Mouse (Mus musculus) embryonic facial prominence, embryonic 10.5 days (tissue): ENCODE measurements around the gene Sri. TPM values are rescaled to one million over a fixed set of nuclear protein-coding genes. Genes with fewer than 3 reads are reported as not detected.
"Not testable (repeated sequence)": the region's sequence is repeated elsewhere in the genome, so short reads cannot be mapped to it uniquely, and the experiment has no call there.

Experiments used
- DNase-seq: peaks from one replicate; pipeline ENCODE4 v3.0.0-alpha.2; 2017; ENCODE audit warnings: low spot score
- H3K27ac ChIP-seq: fragments of 300-500 bp; sonication (generic); replicated peaks from 2 replicates; pipeline ENCODE4 v1.5.1; 2016; ENCODE audit warnings: mild to moderate bottlenecking
- H3K27me3 ChIP-seq: fragments of 300-500 bp; sonication (generic); replicated peaks from 2 replicates; pipeline ENCODE4 v1.6.1; 2016; ENCODE audit warnings: low read depth, mild to moderate bottlenecking; ENCODE audit not compliant: poor library complexity, severe bottlenecking
- H3K36me3 ChIP-seq: fragments of 300-500 bp; sonication (generic); replicated peaks from 2 replicates; pipeline ENCODE4 v1.6.1; 2016; ENCODE audit warnings: mild to moderate bottlenecking, moderate library complexity
- H3K4me1 ChIP-seq: fragments of 300-500 bp; sonication (generic); 2 replicates; pipeline ENCODE4 v1.6.1; 2016
- H3K4me3 ChIP-seq: fragments of 300-500 bp; sonication (generic); 2 replicates; pipeline ENCODE4 v1.5.1; 2016; ENCODE audit warnings: mild to moderate bottlenecking, moderate library complexity
- H3K9me3 ChIP-seq: fragments of 300-500 bp; sonication (generic); 2 replicates; pipeline ENCODE4 v1.6.1; 2016; ENCODE audit warnings: mild to moderate bottlenecking
- WGBS: fragments of 180-500 bp; shearing (Covaris S2); methylation state at CpG from one replicate; pipeline ENCODE4 v1.1.7; 2016; 5-methylcytosine and 5-hydroxymethylcytosine counted together
- polyA plus RNA-seq: library from polyadenylated mRNA; unstranded; fragments of >200 nt; fragmentation: Nextera tagmentation; extraction: Ambion mirVana; gene quantifications from 2 replicates; pipeline ENCODE4 v1.2.1, GENCODE M21; 2016

Sri gene
- 188 and 190 TPM in 2 replicates for polyA plus RNA-seq

GRCm38 (mm10) chr5:8045855-8046254 lies at the start of gene Sri:
Gene Sri (plus strand): TSS chr5:8046078.
- Histone ChIP-seq H3K4me3 (no peak within 1 kb of the TSS), H3K27ac (no peak within 1 kb of the TSS), H3K27me3 (no peaks in the 10 kb centered on the region), H3K4me1 (no peaks in the 10 kb centered on the region), H3K9me3 (no peaks in the 10 kb centered on the region), H3K36me3 (no peaks in the 10 kb centered on the region)
- 87% methylated on average over 6 of the region's 6 CpGs for WGBS
- DNase-seq, result no peak

- DNase-seq, result peak; percentile 47
- no peaks in the 10 kb centered on the region for H3K9me3 ChIP-seq
- 51% methylated on average over 8 of the region's 8 CpGs for WGBS
- H3K4me3 ChIP-seq, result no peak overlapping the region
- H3K27me3 ChIP-seq, result no peaks in the 10 kb centered on the region
- no peaks in the 10 kb centered on the region for H3K36me3 ChIP-seq
- H3K27ac ChIP-seq, result no peak overlapping the region
- no peaks in the 10 kb centered on the region; the same call in 1 of the 2 replicates for H3K4me1 ChIP-seq
Measured at GRCm38 (mm10) chr5:7996401-7997044, 49.4 kb upstream of the Sri start.

DNA sequence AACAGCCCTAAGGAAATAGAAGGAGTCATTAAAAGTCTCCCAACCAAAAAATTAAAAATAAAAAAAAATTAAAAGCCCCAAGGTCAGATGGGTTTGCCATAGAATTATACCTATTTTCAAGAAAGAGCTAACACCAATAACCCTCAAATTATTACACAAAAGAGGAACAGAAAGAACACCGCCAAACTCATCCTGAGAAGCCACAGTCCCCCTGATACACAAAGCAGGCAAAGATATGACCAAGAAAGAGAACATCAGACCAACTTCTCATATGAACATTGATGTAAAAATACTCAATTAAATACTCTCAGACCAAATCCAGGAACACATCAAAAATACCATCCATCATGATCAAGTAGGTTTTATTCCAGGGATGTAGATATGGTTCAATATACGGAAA lies 48.8 kb upstream of the Sri start:
- Histone ChIP-seq H3K27me3 (no peaks in the 10 kb centered on the region), H3K4me3 (no peak overlapping the region), H3K9me3 (no peaks in the 10 kb centered on the region), H3K4me1 (no peaks in the 10 kb centered on the region; the same call in 1 of the 2 replicates), H3K27ac (no peak overlapping the region), H3K36me3 (no peaks in the 10 kb centered on the region)
- DNase-seq, result no peak
- WGBS, result 91% methylated on average over 2 of the region's 2 CpGs

GRCm38 (mm10) chr5:8000466-8000865 lies 45.4 kb upstream of the Sri start:
- Histone ChIP-seq H3K4me1 (no peaks in the 10 kb centered on the region; the same call in 1 of the 2 replicates), H3K27me3 (no peaks in the 10 kb centered on the region), H3K9me3 (no peaks in the 10 kb centered on the region), H3K27ac (no peak overlapping the region), H3K4me3 (no peak overlapping the region), H3K36me3 (no peaks in the 10 kb centered on the region)
- DNase-seq, result no peak
- WGBS, result 86% methylated on average over 10 of the region's 10 CpGs

DNA sequence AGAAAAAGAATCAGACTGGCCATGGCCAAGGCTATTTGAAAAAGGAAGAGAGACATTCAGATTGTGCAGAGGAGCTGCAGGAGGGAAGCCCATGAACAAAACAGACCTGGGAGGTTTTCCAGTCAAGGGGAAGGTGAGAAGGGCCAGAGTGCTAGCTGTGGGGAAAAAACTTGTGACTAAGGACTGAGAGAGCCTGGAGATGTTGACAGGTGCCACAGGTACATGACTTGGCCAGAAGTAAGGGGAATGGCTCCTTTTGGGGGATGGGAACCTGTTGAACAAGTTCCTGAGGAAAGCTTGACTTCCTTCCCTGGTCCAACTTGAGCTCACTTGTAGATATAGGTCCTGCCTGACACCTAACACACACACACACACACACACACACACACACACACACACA lies 43.1 kb upstream of the Sri start:
- DNase-seq, result no peak
- H3K27ac ChIP-seq, result no peak overlapping the region
- H3K4me1 ChIP-seq, result no peaks in the 10 kb centered on the region
- no peaks in the 10 kb centered on the region for H3K36me3 ChIP-seq
- no peak overlapping the region for H3K4me3 ChIP-seq
- H3K27me3 ChIP-seq, result no peaks in the 10 kb centered on the region
- no peaks in the 10 kb centered on the region for H3K9me3 ChIP-seq

DNA sequence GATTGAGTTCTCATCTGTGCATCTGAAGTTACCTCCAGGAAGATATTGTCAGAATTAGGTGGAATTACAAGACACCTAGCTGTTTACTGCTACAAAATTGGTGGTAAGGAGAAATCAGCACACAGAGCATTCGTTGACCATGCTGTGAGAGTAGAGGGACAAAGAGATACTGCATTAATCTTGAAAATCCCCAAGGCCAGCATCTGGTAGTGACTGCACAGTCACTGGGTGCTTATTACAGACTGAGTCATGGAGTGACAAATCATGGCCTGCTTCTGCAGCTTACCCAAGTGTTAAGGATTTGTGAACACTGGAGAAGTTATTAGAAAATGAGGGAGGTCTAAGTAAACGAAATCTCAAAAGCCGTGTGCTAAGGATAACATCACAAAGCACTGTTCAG lies 32.6 kb upstream of the Sri start:
- WGBS, result 88% methylated on average over 3 of the region's 3 CpGs
- Histone ChIP-seq H3K36me3 (no peaks in the 10 kb centered on the region), H3K9me3 (peaks cover 11% of the 10 kb centered on the region; the same call in 1 of the 2 replicates), H3K27ac (no peak overlapping the region), H3K4me3 (no peak overlapping the region), H3K27me3 (no peaks in the 10 kb centered on the region), H3K4me1 (no peaks in the 10 kb centered on the region)
- no peak for DNase-seq

DNA sequence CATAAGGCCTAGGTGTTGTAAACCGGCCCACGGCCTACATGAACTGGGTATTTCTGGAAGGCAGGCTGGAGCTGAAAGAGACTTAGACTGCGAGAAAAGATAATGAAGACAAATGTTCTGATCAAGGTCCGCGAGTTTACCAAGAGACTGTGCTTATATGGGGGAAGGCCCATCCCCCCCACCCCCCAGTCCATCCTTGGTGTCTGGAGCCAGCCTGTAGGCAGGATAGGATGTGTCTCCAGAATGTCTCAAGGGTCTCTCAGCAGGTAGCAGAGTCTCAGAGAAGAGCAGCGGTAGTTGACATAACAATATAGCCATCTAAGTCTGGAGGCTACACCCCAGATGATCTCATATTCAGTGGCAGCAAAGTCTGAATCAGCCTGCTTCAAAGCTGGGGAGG lies 11.3 kb upstream of the Sri start:
- H3K27ac ChIP-seq, H3K9me3 ChIP-seq, H3K4me3 ChIP-seq, H3K4me1 ChIP-seq, H3K36me3 ChIP-seq, H3K27me3 ChIP-seq, DNase-seq: not testable (repeated sequence)
- WGBS, result 91% methylated on average over 6 of the region's 6 CpGs

DNA sequence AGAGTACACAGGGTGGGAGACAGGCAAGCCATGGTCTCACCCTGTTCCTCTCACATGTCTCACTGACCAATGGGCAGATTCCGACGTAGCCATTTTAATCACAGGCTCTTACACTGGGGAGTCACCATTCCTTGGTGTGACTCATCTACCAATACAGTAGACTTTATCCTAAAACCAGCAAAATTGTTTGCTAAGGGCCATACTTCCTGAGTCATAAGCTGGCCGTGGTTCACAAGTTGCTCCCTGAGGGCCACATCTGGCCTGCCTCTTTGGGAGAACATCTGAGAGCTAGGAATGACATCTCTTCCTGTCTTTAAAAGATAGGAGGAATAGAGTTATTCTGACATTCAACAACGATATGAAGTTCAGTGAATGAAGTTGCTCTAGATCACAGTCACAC lies 7.9 kb downstream of the Sri start:
- WGBS, result 88% methylated on average over 4 of the region's 4 CpGs
- H3K36me3 ChIP-seq, result 0 out of 2 replicates have a peak, but pooled peaks cover 5% of the 10 kb centered on the region
- H3K27me3 ChIP-seq, result no peaks in the 10 kb centered on the region
- no peak for DNase-seq
- no peak overlapping the region for H3K27ac ChIP-seq
- H3K4me3 ChIP-seq, result no peak overlapping the region
- H3K9me3 ChIP-seq, result no peaks in the 10 kb centered on the region
- peaks cover 14% of the 10 kb centered on the region for H3K4me1 ChIP-seq

GRCm38 (mm10) chr5:8055721-8056129 lies 9.8 kb downstream of the Sri start:
- peaks cover 14% of the 10 kb centered on the region for H3K4me1 ChIP-seq
- H3K27ac ChIP-seq, result peak overlapping the region; percentile 98
- DNase-seq, result no peak
- no peaks in the 10 kb centered on the region for H3K9me3 ChIP-seq
- H3K27me3 ChIP-seq, result no peaks in the 10 kb centered on the region
- peak overlapping the region; percentile 85 for H3K4me3 ChIP-seq
- peaks cover 20% of the 10 kb centered on the region for H3K36me3 ChIP-seq
- 46% methylated on average over 8 of the region's 8 CpGs for WGBS

GRCm38 (mm10) chr5:8056141-8057017 lies 10.5 kb downstream of the Sri start:
- no peaks in the 10 kb centered on the region for H3K27me3 ChIP-seq
- peak overlapping the region; percentile 98 for H3K27ac ChIP-seq
- no peaks in the 10 kb centered on the region for H3K9me3 ChIP-seq
- WGBS, result under 1% methylated on average over 60 of the region's 60 CpGs
- peak; percentile 83 for DNase-seq
- peaks cover 14% of the 10 kb centered on the region for H3K4me1 ChIP-seq
- H3K36me3 ChIP-seq, result peaks cover 26% of the 10 kb centered on the region
- peak overlapping the region; percentile 85 for H3K4me3 ChIP-seq

DNA sequence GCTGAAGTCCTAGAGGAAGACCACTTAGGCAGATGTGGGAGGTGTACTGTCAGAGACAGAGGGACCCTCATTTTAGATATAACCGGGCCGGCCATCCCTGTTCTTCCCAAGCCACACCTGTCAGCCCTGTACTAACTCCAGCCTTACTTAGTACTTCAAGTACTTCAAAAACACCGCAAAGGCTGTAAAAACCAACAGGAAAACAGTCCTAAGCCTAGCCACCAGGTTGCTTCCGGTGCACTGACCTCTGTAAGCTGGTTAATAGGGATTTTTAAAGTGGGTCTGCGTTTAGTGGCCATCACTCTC lies 11.1 kb downstream of the Sri start:
- H3K27me3 ChIP-seq, result no peaks in the 10 kb centered on the region
- peak overlapping the region; percentile 85 for H3K4me3 ChIP-seq
- peak; percentile 14 for DNase-seq
- WGBS, result 63% methylated on average over 5 of the region's 5 CpGs
- H3K36me3 ChIP-seq, result peaks cover 31% of the 10 kb centered on the region
- peaks cover 14% of the 10 kb centered on the region for H3K4me1 ChIP-seq
- H3K9me3 ChIP-seq, result no peaks in the 10 kb centered on the region
- peak overlapping the region; percentile 98 for H3K27ac ChIP-seq

DNA sequence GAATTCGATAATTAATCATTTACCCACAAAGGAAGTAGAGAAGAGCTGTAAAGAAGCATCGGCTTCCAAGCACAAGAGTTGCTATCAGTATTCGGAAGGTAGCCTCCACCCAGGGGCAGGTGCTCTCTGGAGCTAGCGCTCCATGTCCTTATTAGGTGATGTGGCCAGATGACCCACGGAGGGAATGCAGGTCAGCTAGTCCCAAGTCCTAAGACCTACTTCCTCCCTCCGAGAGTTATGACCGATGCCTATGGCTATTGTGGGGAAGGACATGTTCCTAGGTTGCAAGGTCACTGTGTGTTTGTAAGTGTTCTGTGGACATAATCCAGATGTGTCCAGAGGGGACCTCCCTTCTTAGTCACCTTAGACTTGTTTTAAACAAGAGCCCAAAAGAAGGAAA lies 12.2 kb downstream of the Sri start:
- no peak overlapping the region for H3K27ac ChIP-seq
- H3K9me3 ChIP-seq, result no peaks in the 10 kb centered on the region
- peaks cover 14% of the 10 kb centered on the region for H3K4me1 ChIP-seq
- no peak overlapping the region for H3K4me3 ChIP-seq
- peaks cover 38% of the 10 kb centered on the region for H3K36me3 ChIP-seq
- no peak for DNase-seq
- 90% methylated on average over 7 of the region's 7 CpGs for WGBS
- H3K27me3 ChIP-seq, result no peaks in the 10 kb centered on the region

- no peak overlapping the region for H3K4me3 ChIP-seq
- no peaks in the 10 kb centered on the region for H3K27me3 ChIP-seq
- peaks cover 2% of the 10 kb centered on the region; the same call in 1 of the 2 replicates for H3K4me1 ChIP-seq
- no peaks in the 10 kb centered on the region for H3K9me3 ChIP-seq
- H3K36me3 ChIP-seq, result peaks cover 82% of the 10 kb centered on the region
- no peak overlapping the region for H3K27ac ChIP-seq
- no peak for DNase-seq
- WGBS, result 92% methylated on average over 2 of the region's 2 CpGs
Measured at GRCm38 (mm10) chr5:8062469-8062868, 16.6 kb downstream of the Sri start.
